Mouse (Mus musculus) G1E (cell line): ENCODE results near the gene Lima1.

Experiments used
- CTCF ChIP-seq: IDR thresholded peaks from 2 replicates; pipeline ENCODE4 v1.5.1; 2012; ENCODE audit warnings: low read depth, low read length, inconsistent platforms, mixed read lengths
- POLR2AphosphoS5 ChIP-seq: IDR thresholded peaks from 2 replicates; pipeline ENCODE4 v1.6.1; 2012; ENCODE audit warnings: low read depth, low read length, inconsistent platforms; ENCODE audit not compliant: insufficient replicate concordance

DNA sequence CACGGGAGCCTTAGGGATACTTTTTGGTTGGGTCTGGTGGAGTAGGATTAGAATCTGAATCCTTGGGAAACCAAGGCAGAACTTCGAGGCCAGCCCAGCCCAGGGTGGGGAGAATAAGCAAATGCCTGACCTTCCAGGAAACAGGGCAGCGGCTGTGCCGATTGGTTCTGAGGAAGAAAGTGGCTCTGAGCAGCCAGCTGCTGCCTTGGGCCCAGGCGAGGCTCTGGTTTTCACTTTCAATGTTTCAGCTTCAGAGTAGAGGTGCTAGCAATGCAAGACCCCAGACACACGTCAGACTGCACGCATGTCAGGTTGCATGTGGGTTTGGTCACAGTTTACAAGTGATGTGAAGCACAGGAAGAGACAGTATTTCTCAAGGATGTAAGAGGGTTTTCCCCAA is 63.2 kb downstream of the Lima1 start:
- TF ChIP-seq CTCF (no peak), POLR2AphosphoS5 (no peak)
